In the genomic region with DNA sequence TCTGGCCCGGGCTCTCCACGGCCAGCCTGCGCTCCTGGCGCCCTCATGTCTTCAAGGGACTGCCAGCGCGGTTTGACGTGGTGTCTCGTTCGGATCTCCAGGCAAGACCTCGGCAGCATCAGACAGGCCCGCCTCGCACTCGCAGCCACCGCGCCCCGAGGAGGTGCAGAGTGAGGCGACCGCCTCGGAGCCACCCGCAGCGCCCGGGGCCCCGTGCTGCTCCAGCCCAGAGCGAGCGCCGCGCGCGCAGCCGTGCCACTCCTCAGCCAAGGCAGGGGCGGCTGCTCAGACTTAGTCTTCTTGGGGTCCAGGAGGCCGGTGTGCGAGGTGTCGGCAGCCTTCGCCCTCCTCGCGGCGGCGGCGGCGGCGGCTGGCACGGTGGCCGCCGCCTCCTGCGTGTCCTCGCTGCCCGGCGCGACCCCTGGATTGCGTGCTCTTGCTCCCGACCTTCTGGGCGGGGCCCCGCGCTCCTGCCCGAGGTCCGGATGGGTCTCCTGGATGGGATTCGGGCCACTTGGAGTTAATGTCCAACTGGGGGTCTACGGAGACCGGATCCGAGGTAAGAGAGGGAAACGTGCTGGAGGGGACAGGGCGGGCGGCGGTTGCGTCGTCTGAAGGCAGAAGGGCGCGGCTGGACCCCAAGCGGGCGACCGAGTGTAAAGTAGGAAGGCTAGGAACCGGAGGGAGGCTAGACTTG, we compare ENCODE assay signal across 8 mouse cellular contexts. TPM values are rescaled to one million over a fixed set of nuclear protein-coding genes. Genes with fewer than 3 reads are reported as not detected.
DNase-seq lines count a peak whose midpoint lies in the region; ATAC-seq and TF ChIP-seq lines count a peak whose summit lies in the region.

A gene (plus strand): TSS at position 291 of the 697 bp plus-strand sequence.

- H3K4me3 ChIP-seq in embryonic facial prominence, embryonic 10.5 days, result peak within 1 kb of the TSS; percentile 69
- H3K4me3 ChIP-seq in hindbrain, embryonic 11.5 days (ENCODE audit: low read depth, low read length), result peak within 1 kb of the TSS; percentile 52
- H3K4me3 ChIP-seq in liver, postnatal 0 days (ENCODE audit: low read depth, low read length), result peak within 1 kb of the TSS; percentile 32
- peak within 1 kb of the TSS; percentile 69 for H3K4me3 ChIP-seq in stomach, embryonic 14.5 days (ENCODE audit: low read depth, low read length)

- peaks cover 100% of the 10 kb centered on the region for H3K27me3 ChIP-seq in embryonic facial prominence, embryonic 10.5 days (replicated peaks; ENCODE audit: low read depth, poor library complexity, severe bottlenecking)
- H3K27me3 ChIP-seq in hindbrain, embryonic 11.5 days (ENCODE audit: control insufficient read depth, insufficient read depth, low read length), result peaks cover 66% of the 10 kb centered on the region
- H3K27me3 ChIP-seq in liver, postnatal 0 days (ENCODE audit: insufficient read depth, low read length), result peaks cover 81% of the 10 kb centered on the region
- H3K27me3 ChIP-seq in stomach, embryonic 14.5 days (ENCODE audit: control insufficient read depth, insufficient read depth, low read length), result peaks cover 9% of the 10 kb centered on the region; the same call in 1 of the 2 replicates

- no peaks in the 10 kb centered on the region for H3K9me3 ChIP-seq in embryonic facial prominence, embryonic 10.5 days
- H3K9me3 ChIP-seq in hindbrain, embryonic 11.5 days (ENCODE audit: control insufficient read depth, low read length), result no peaks in the 10 kb centered on the region
- H3K9me3 ChIP-seq in liver, postnatal 0 days (ENCODE audit: low read length), result no peaks in the 10 kb centered on the region
- H3K9me3 ChIP-seq in stomach, embryonic 14.5 days (ENCODE audit: control insufficient read depth, low read depth, low read length), result no peaks in the 10 kb centered on the region

- under 1% methylated on average over 73 of the region's 73 CpGs for WGBS in embryonic facial prominence, embryonic 10.5 days
- WGBS in hindbrain, embryonic 11.5 days, result under 1% methylated on average over 70 of the region's 73 CpGs
- 1% methylated on average over 53 of the region's 73 CpGs for WGBS in liver, postnatal 0 days (ENCODE audit: insufficient replicate concordance)
- WGBS in stomach, embryonic 14.5 days, result under 1% methylated on average over 73 of the region's 73 CpGs

- no peak for TF ChIP-seq EP300 in liver, postnatal 0 days (IDR thresholded peaks at IDR 0.05; ENCODE audit: low read depth)

- H3K36me3 ChIP-seq in embryonic facial prominence, embryonic 10.5 days (replicated peaks), result no peaks in the 10 kb centered on the region
- no peaks in the 10 kb centered on the region for H3K36me3 ChIP-seq in hindbrain, embryonic 11.5 days (ENCODE audit: control insufficient read depth, insufficient read depth, low read length)
- H3K36me3 ChIP-seq in liver, postnatal 0 days (replicated peaks; ENCODE audit: insufficient read depth, low read length), result no peaks in the 10 kb centered on the region
- H3K36me3 ChIP-seq in stomach, embryonic 14.5 days (ENCODE audit: control insufficient read depth, insufficient read depth, low read length), result no peaks in the 10 kb centered on the region

- peak; percentile 59 for ATAC-seq in hindbrain, embryonic 11.5 days (ENCODE audit: low FRiP score)
- no peak for ATAC-seq in liver, postnatal 0 days
- peak; percentile 33; the same call in 1 of the 2 replicates for ATAC-seq in stomach, embryonic 14.5 days (ENCODE audit: insufficient number of reproducible peaks, insufficient read depth, low FRiP score, low read depth)

- peak within 1 kb of the TSS; percentile 77 for H3K27ac ChIP-seq in embryonic facial prominence, embryonic 10.5 days (replicated peaks)
- H3K27ac ChIP-seq in hindbrain, embryonic 11.5 days (ENCODE audit: low read depth, low read length), result no peak within 1 kb of the TSS
- no peak within 1 kb of the TSS for H3K27ac ChIP-seq in liver, postnatal 0 days (ENCODE audit: low read depth)
- H3K27ac ChIP-seq in stomach, embryonic 14.5 days (ENCODE audit: low read length), result peak within 1 kb of the TSS; percentile 89

- peak within 1 kb of the TSS; percentile 96 for H3K4me2 ChIP-seq in hindbrain, embryonic 11.5 days (replicated peaks; ENCODE audit: low read depth, low read length)
- H3K4me2 ChIP-seq in liver, postnatal 0 days (ENCODE audit: low read depth, low read length), result peak within 1 kb of the TSS; percentile 50
- peak within 1 kb of the TSS; percentile 78 for H3K4me2 ChIP-seq in stomach, embryonic 14.5 days (replicated peaks; ENCODE audit: low read depth, low read length)

- peak; percentile 32 to 41 for DNase-seq in cerebellum, postnatal 14 days
- no peak for DNase-seq in cerebellum, adult 9-10 months
- peak; percentile 72 for DNase-seq in 3134 (ENCODE audit: extremely low read depth, insufficient read length, low spot score)
- DNase-seq in embryonic facial prominence, embryonic 10.5 days (ENCODE audit: low spot score), result peak; percentile 71
- peak; percentile 72 for DNase-seq in hindbrain, embryonic 11.5 days (ENCODE audit: low spot score)
- DNase-seq in liver, postnatal 0 days, result no peak
- no peak for DNase-seq in cerebellum, adult 11 months

- peaks cover 57% of the 10 kb centered on the region for H3K4me1 ChIP-seq in embryonic facial prominence, embryonic 10.5 days
- H3K4me1 ChIP-seq in hindbrain, embryonic 11.5 days (replicated peaks; ENCODE audit: control insufficient read depth, insufficient read depth, low read length), result 0 out of 2 replicates have a peak, but pooled peaks cover 10% of the 10 kb centered on the region
- peaks cover 8% of the 10 kb centered on the region; the same call in 1 of the 2 replicates for H3K4me1 ChIP-seq in liver, postnatal 0 days (ENCODE audit: insufficient read depth)
- H3K4me1 ChIP-seq in stomach, embryonic 14.5 days (ENCODE audit: control insufficient read depth, insufficient read depth, low read length), result peaks cover 10% of the 10 kb centered on the region; the same call in 1 of the 2 replicates

- no peak for TF ChIP-seq CTCF in liver, postnatal 0 days (IDR thresholded peaks at IDR 0.05; ENCODE audit: low read depth)

- peak within 1 kb of the TSS; percentile 52 for H3K9ac ChIP-seq in hindbrain, embryonic 11.5 days (ENCODE audit: low read depth, low read length)
- no peak within 1 kb of the TSS for H3K9ac ChIP-seq in liver, postnatal 0 days (replicated peaks)
- peak within 1 kb of the TSS; percentile 72 for H3K9ac ChIP-seq in stomach, embryonic 14.5 days (replicated peaks; ENCODE audit: low read depth, low read length)

RNA-seq across cellular contexts. Expression of the gene that starts here (rescaled TPM):
- 0.58 and 0.92 TPM in 2 replicates for polyA plus RNA-seq in embryonic facial prominence, embryonic 10.5 days (2016; fragmentation: Nextera tagmentation; extraction: Ambion mirVana)
- polyA plus RNA-seq in hindbrain, embryonic 11.5 days (2014; fragmentation: Nextera tagmentation; extraction: Ambion mirVana), result 0.26 and 0.42 TPM in 2 replicates
- polyA plus RNA-seq in liver, postnatal 0 days (2015; fragmentation: Nextera tagmentation; extraction: Ambion mirVana), result not detected in 2 replicates
- polyA plus RNA-seq in stomach, embryonic 14.5 days (2014; fragmentation: Nextera tagmentation; extraction: Ambion mirVana), result 3.7 and 4.3 TPM in 2 replicates

Comparison
In these comparisons a context has a peak if more than half of its experiments do, and no peak if none do; other contexts are left out.
1. DNase-seq: peak in cerebellum, postnatal 14 days (2 of 2) and 3134 (single experiment); none in cerebellum, adult 9-10 months (single experiment), liver, postnatal 0 days (single experiment) and cerebellum, adult 11 months (single experiment).
2. Peak in DNase-seq, H3K4me3 ChIP-seq and H3K27ac ChIP-seq in embryonic facial prominence, embryonic 10.5 days; RNA of the gene not detected or under 1 TPM.
3. Peak in DNase-seq, ATAC-seq, H3K4me3 ChIP-seq, H3K9ac ChIP-seq and H3K4me2 ChIP-seq in hindbrain, embryonic 11.5 days; RNA of the gene not detected or under 1 TPM.
4. Peak in every context shown above with its lines, with median percentiles within 50 percentile points of each other: H3K4me3 ChIP-seq and H3K4me2 ChIP-seq.